7 mouse cellular contexts compared by ENCODE assay signal in genomic region chr15:100091818-100092217, GRCm38 (mm10). TPM values are rescaled to one million over a fixed set of nuclear protein-coding genes. Genes with fewer than 3 reads are reported as not detected.
DNase-seq lines count a peak whose midpoint lies in the region; ATAC-seq and TF ChIP-seq lines count a peak whose summit lies in the region.

No protein-coding gene starts in this region.

- H3K9me3 ChIP-seq in hindbrain, embryonic 10.5 days, result no peaks in the 10 kb centered on the region
- no peaks in the 10 kb centered on the region for H3K9me3 ChIP-seq in hindbrain, embryonic 11.5 days (ENCODE audit: control insufficient read depth, low read length)
- H3K9me3 ChIP-seq in MEL (replicated peaks; ENCODE audit: insufficient read depth, low read length), result no peaks in the 10 kb centered on the region
- H3K9me3 ChIP-seq in midbrain, embryonic 14.5 days (ENCODE audit: control insufficient read depth, low read length), result no peaks in the 10 kb centered on the region

- TF ChIP-seq RAD21 in MEL (IDR thresholded peaks at IDR 0.05; ENCODE audit: low read depth, low read length), result no peak

- no peak for ATAC-seq in hindbrain, embryonic 11.5 days (ENCODE audit: low FRiP score)
- ATAC-seq in hematopoietic stem cell, adult 5-6 weeks (replicated peaks in 1 of 2; ENCODE audit: insufficient read depth in 1 of 2, low FRiP score in 2 of 2, low TSS enrichment in 1 of 2, low read depth in 1 of 2, poor library complexity in 2 of 2, severe bottlenecking in 2 of 2), result peak; percentile 13 to 26; a peak in 3 of 4 replicates
- ATAC-seq in midbrain, embryonic 14.5 days (ENCODE audit: low FRiP score, low TSS enrichment), result no peak

- DNase-seq in hindbrain, embryonic 10.5 days (ENCODE audit: low spot score), result no peak
- no peak for DNase-seq in hindbrain, embryonic 11.5 days (ENCODE audit: low spot score)
- DNase-seq in MEL (ENCODE audit: low read depth, low spot score), result no peak
- DNase-seq in midbrain, embryonic 14.5 days, result no peak
- no peak for DNase-seq in left cerebral cortex, adult 11 months (ENCODE audit: low spot score)
- no peak for DNase-seq in urinary bladder, adult 2 months (ENCODE audit: low spot score)

- H3K27ac ChIP-seq in hindbrain, embryonic 10.5 days, result peak overlapping the region; percentile 64
- no peak overlapping the region for H3K27ac ChIP-seq in hindbrain, embryonic 11.5 days (ENCODE audit: low read depth, low read length)
- no peak overlapping the region for H3K27ac ChIP-seq in MEL (ENCODE audit: control insufficient read depth, low read depth, low read length)
- peak overlapping the region; percentile 55 for H3K27ac ChIP-seq in midbrain, embryonic 14.5 days (replicated peaks; ENCODE audit: low read depth, low read length)

- H3K4me3 ChIP-seq in hindbrain, embryonic 10.5 days, result no peak overlapping the region
- no peak overlapping the region for H3K4me3 ChIP-seq in hindbrain, embryonic 11.5 days (ENCODE audit: low read depth, low read length)
- no peak overlapping the region for H3K4me3 ChIP-seq in MEL (ENCODE audit: control insufficient read depth in 1 of 2, insufficient read depth in 1 of 2, low read depth in 2 of 2, low read length in 2 of 2)
- no peak overlapping the region for H3K4me3 ChIP-seq in midbrain, embryonic 14.5 days (replicated peaks; ENCODE audit: low read depth, low read length)

- no peak for TF ChIP-seq CTCF in MEL (IDR thresholded peaks at IDR 0.05 in 2 of 3, conservative IDR thresholded peaks at IDR 0.05 in 1 of 3; ENCODE audit: control insufficient read depth in 1 of 3, insufficient read depth in 1 of 3, low read depth in 2 of 3, low read length in 3 of 3, poor library complexity in 1 of 3, severe bottlenecking in 1 of 3)

- H3K27me3 ChIP-seq in hindbrain, embryonic 10.5 days (ENCODE audit: insufficient read depth, poor library complexity, severe bottlenecking), result no peaks in the 10 kb centered on the region
- no peaks in the 10 kb centered on the region for H3K27me3 ChIP-seq in hindbrain, embryonic 11.5 days (ENCODE audit: control insufficient read depth, insufficient read depth, low read length)
- no peaks in the 10 kb centered on the region for H3K27me3 ChIP-seq in MEL (ENCODE audit: control insufficient read depth in 1 of 2, insufficient read depth in 2 of 2, low read length in 2 of 2)
- no peaks in the 10 kb centered on the region for H3K27me3 ChIP-seq in midbrain, embryonic 14.5 days (ENCODE audit: control insufficient read depth, insufficient read depth, low read length)

- H3K79me2 ChIP-seq in MEL (ENCODE audit: control insufficient read depth, insufficient read depth, low read length, poor library complexity), result no peaks in the 10 kb centered on the region

- no peak for TF ChIP-seq POLR2A in MEL (IDR thresholded peaks at IDR 0.05; ENCODE audit: control insufficient read depth in 1 of 2, insufficient read depth in 1 of 2, low read depth in 1 of 2, low read length in 2 of 2, poor library complexity in 1 of 2)

- no peak overlapping the region for H3K9ac ChIP-seq in hindbrain, embryonic 11.5 days (ENCODE audit: low read depth, low read length)
- H3K9ac ChIP-seq in MEL (ENCODE audit: control insufficient read depth, low read depth, low read length, poor library complexity, severe bottlenecking), result no peak overlapping the region
- no peak overlapping the region for H3K9ac ChIP-seq in midbrain, embryonic 14.5 days (replicated peaks; ENCODE audit: low read length)

- no peaks in the 10 kb centered on the region for H3K36me3 ChIP-seq in hindbrain, embryonic 10.5 days
- H3K36me3 ChIP-seq in hindbrain, embryonic 11.5 days (ENCODE audit: control insufficient read depth, insufficient read depth, low read length), result no peaks in the 10 kb centered on the region
- H3K36me3 ChIP-seq in MEL (ENCODE audit: control insufficient read depth in 1 of 2, insufficient read depth in 2 of 2, low read length in 2 of 2), result no peaks in the 10 kb centered on the region
- H3K36me3 ChIP-seq in midbrain, embryonic 14.5 days (ENCODE audit: control insufficient read depth, insufficient read depth, low read length), result no peaks in the 10 kb centered on the region

- H3K4me1 ChIP-seq in hindbrain, embryonic 10.5 days (replicated peaks), result peaks cover 39% of the 10 kb centered on the region
- peaks cover 5% of the 10 kb centered on the region; the same call in 1 of the 2 replicates for H3K4me1 ChIP-seq in hindbrain, embryonic 11.5 days (replicated peaks; ENCODE audit: control insufficient read depth, insufficient read depth, low read length)
- no peaks in the 10 kb centered on the region; a peak in 2 of 4 replicates for H3K4me1 ChIP-seq in MEL (ENCODE audit: control insufficient read depth in 1 of 2, insufficient read depth in 2 of 2, low read length in 2 of 2)
- peaks cover 27% of the 10 kb centered on the region; the same call in 1 of the 2 replicates for H3K4me1 ChIP-seq in midbrain, embryonic 14.5 days (ENCODE audit: control insufficient read depth, insufficient read depth, low read length)

- no peak overlapping the region for H3K4me2 ChIP-seq in hindbrain, embryonic 11.5 days (replicated peaks; ENCODE audit: low read depth, low read length)
- H3K4me2 ChIP-seq in midbrain, embryonic 14.5 days (ENCODE audit: low read length), result no peak overlapping the region

- 68% methylated on average over 8 of the region's 8 CpGs for WGBS in hindbrain, embryonic 10.5 days
- WGBS in hindbrain, embryonic 11.5 days, result 65% methylated on average over 8 of the region's 8 CpGs
- 72% methylated on average over 8 of the region's 8 CpGs for WGBS in midbrain, embryonic 14.5 days

- TF ChIP-seq EP300 in MEL (IDR thresholded peaks at IDR 0.05; ENCODE audit: low read depth in 1 of 2, low read length in 2 of 2), result no peak

TF ChIP-seq in MEL, 35 proteins besides CTCF, POLR2A, EP300 and RAD21:
- no peak for TF ChIP-seq NRF1 (IDR thresholded peaks at IDR 0.05; ENCODE audit: insufficient read depth, low read depth, low read length, poor library complexity, severe bottlenecking)
- no peak for TF ChIP-seq SMC3 (IDR thresholded peaks at IDR 0.05; ENCODE audit: low read depth, low read length)
- TF ChIP-seq NELFE (IDR thresholded peaks at IDR 0.05; ENCODE audit: low read depth, low read length), result no peak
- no peak for TF ChIP-seq CHD2 (IDR thresholded peaks at IDR 0.05; ENCODE audit: low read length)
- TF ChIP-seq GABPA (IDR thresholded peaks at IDR 0.05; ENCODE audit: low read depth, low read length), result no peak
- no peak for TF ChIP-seq ZNF384 (IDR thresholded peaks at IDR 0.05; ENCODE audit: low read depth, low read length)
- peak; percentile 43; the same call in 1 of the 2 replicates for TF ChIP-seq USF1 (IDR thresholded peaks at IDR 0.05; ENCODE audit: low read depth, low read length)

RNA-seq across cellular contexts. Expression of gene Dip2b, which starts 53.4 kb away (rescaled TPM):
- polyA plus RNA-seq in hindbrain, embryonic 10.5 days (2016; fragmentation: Nextera tagmentation; extraction: Ambion mirVana), result 17.6 and 18.9 TPM in 2 replicates
- 24.1 and 29.6 TPM in 2 replicates for polyA plus RNA-seq in hindbrain, embryonic 11.5 days (2014; fragmentation: Nextera tagmentation; extraction: Ambion mirVana)
- total RNA-seq in MEL (2012; rRNA removed), result 15.4 and 17.8 TPM in 2 replicates
- 10 to 100 TPM; 13.9 to 68.9 TPM for polyA plus RNA-seq in MEL (2012; ENCODE audit: insufficient read depth in 1 of 2, insufficient read length in 2 of 2, low read depth in 1 of 2, low replicate concordance in 2 of 2, missing spikeins in 1 of 2)
- 14.4 and 19.8 TPM in 2 replicates for total RNA-seq in hematopoietic stem cell, adult 5-6 weeks (2017)
- 30.1 and 31.1 TPM in 2 replicates for polyA plus RNA-seq in midbrain, embryonic 14.5 days (2014; fragmentation: Nextera tagmentation; extraction: Ambion mirVana)
- polyA plus RNA-seq in urinary bladder, adult 2 months (2012; rRNA removed), result 13.5 and 14.7 TPM in 2 replicates

Comparison
In these comparisons a context has a peak if more than half of its experiments do, and no peak if none do; other contexts are left out.
1. H3K27ac ChIP-seq: peak in hindbrain, embryonic 10.5 days (single experiment) and midbrain, embryonic 14.5 days (single experiment); none in hindbrain, embryonic 11.5 days (single experiment) and MEL (single experiment).
2. ATAC-seq: peak in hematopoietic stem cell, adult 5-6 weeks (2 of 2); none in hindbrain, embryonic 11.5 days (single experiment) and midbrain, embryonic 14.5 days (single experiment).